Mouse (Mus musculus) cerebellum, adult 2 months (tissue): ENCODE measurements around the gene AI464131.

Source experiments
- CTCF ChIP-seq: fragments of 200-500 bp; IDR thresholded peaks from 2 replicates; pipeline ENCODE4 v1.5.1; 2011; ENCODE audit warnings: low read depth, mild to moderate bottlenecking, control low read depth, low read length, moderate library complexity, borderline replicate concordance; ENCODE audit not compliant: insufficient read depth
- POLR2A ChIP-seq: fragments of 200-500 bp; IDR thresholded peaks from 2 replicates; pipeline ENCODE4 v1.6.1; 2011; ENCODE audit warnings: low read length, control low read depth, borderline replicate concordance; ENCODE audit not compliant: insufficient read depth

- TF ChIP-seq CTCF (no peak), POLR2A (no peak)
Observed at GRCm38 (mm10) chr4:41492951-41493350, 9.9 kb downstream of the AI464131 start.
